Comparison of ENCODE assay signal across 10 mouse cellular contexts in the genomic region with DNA sequence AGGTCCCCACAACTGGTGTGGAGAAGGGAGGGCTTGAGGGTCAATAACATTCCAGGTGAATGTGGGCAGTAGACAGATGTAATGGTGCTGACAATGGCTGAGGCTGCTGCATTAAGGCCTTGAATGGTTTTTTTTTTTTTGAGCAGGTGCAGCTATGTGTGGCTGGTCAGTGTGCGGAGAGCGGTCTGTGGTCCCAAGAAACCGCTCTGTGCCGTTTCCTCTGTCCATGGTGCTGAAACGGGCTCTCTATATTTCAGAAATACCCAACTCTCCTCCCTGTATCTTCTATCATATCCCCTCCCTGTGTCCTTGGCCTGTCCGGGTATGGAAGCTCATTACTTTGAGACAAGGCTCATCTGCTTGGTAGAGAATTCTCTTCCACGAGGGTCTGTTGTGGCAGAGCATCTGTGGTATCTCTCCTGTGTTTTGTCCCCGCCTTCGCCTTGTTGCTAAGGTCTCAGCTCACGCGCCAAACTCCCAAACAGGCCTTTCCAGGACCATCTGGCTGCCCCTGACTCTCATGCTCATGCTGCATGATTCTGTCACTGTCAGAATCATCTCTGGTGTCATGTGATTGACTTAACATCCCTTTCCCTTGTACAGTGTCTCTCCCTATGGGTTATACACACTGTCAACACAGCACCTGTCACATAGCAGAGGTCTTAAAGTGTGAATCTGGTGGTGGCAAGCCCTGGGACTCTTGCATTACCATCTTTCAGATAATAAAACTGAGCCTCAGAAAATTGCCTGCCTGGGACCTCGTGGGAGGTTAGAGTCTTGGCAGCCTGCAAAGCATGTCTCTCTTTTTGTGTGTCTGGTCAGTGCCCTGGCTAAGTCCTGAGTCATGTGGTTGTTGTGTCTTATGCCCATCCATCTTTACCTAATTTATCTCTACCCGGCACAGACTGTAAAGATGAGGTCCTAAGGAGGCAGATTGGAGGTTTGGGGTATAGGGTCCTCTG.
DNase-seq lines count a peak whose midpoint lies in the region; ATAC-seq and TF ChIP-seq lines count a peak whose summit lies in the region.
"Had no signal": no experiment of that assay in that cellular context is flagged by ENCODE, and none has a peak within 500 bp of the region (broad histone marks: within the 10 kb centered on the region; RNA-seq: fewer than 3 reads in every experiment).

No protein-coding gene starts in this region.

- H3K4me1 ChIP-seq in forebrain, embryonic 10.5 days = peaks cover 6% of the 10 kb centered on the region; the same call in 1 of the 2 replicates
- H3K4me1 ChIP-seq in forebrain, embryonic 15.5 days = peaks cover 21% of the 10 kb centered on the region
- H3K4me1 ChIP-seq in midbrain, embryonic 11.5 days (ENCODE audit: control insufficient read depth, insufficient read depth, low read length) = no peaks in the 10 kb centered on the region
- H3K4me1 ChIP-seq in midbrain, embryonic 15.5 days = peaks cover 39% of the 10 kb centered on the region
- H3K4me1 ChIP-seq in forebrain, postnatal 0 days (ENCODE audit: insufficient read depth) = no peaks in the 10 kb centered on the region

- H3K4me3 ChIP-seq in forebrain, embryonic 10.5 days = no peak overlapping the region
- no peak overlapping the region for H3K4me3 ChIP-seq in forebrain, embryonic 15.5 days
- no peak overlapping the region for H3K4me3 ChIP-seq in midbrain, embryonic 11.5 days (ENCODE audit: low read depth, low read length)
- no peak overlapping the region for H3K4me3 ChIP-seq in midbrain, embryonic 15.5 days
- H3K4me3 ChIP-seq in forebrain, postnatal 0 days (ENCODE audit: low read depth, low read length) = no peak overlapping the region
- H3K4me3 ChIP-seq: erythroblast, embryonic 14.5 days had no signal

- H3K9ac ChIP-seq in forebrain, embryonic 15.5 days (replicated peaks) = no peak overlapping the region
- no peak overlapping the region for H3K9ac ChIP-seq in midbrain, embryonic 11.5 days (ENCODE audit: low read length)
- no peak overlapping the region for H3K9ac ChIP-seq in midbrain, embryonic 15.5 days
- no peak overlapping the region for H3K9ac ChIP-seq in forebrain, postnatal 0 days

- no peak for ATAC-seq in forebrain, embryonic 15.5 days (replicated peaks)
- no peak for ATAC-seq in midbrain, embryonic 11.5 days (ENCODE audit: low FRiP score)
- no peak for ATAC-seq in midbrain, embryonic 15.5 days (replicated peaks)
- ATAC-seq in forebrain, postnatal 0 days = peak; percentile 76
- ATAC-seq in erythroid progenitor cell, adult 5-6 weeks (replicated peaks; ENCODE audit: low FRiP score, poor library complexity, severe bottlenecking) = no peak
- no peak for ATAC-seq in cerebellum, adult (ENCODE audit: insufficient number of reproducible peaks, low FRiP score, low TSS enrichment)

- WGBS in forebrain, embryonic 10.5 days = 52% methylated on average over 13 of the region's 13 CpGs
- 42% methylated on average over 13 of the region's 13 CpGs for WGBS in forebrain, embryonic 15.5 days
- 52% methylated on average over 13 of the region's 13 CpGs for WGBS in midbrain, embryonic 11.5 days
- WGBS in midbrain, embryonic 15.5 days = 50% methylated on average over 13 of the region's 13 CpGs
- WGBS in forebrain, postnatal 0 days = 36% methylated on average over 13 of the region's 13 CpGs

- H3K36me3 ChIP-seq in forebrain, embryonic 10.5 days (replicated peaks) = no peaks in the 10 kb centered on the region
- H3K36me3 ChIP-seq in forebrain, embryonic 15.5 days = no peaks in the 10 kb centered on the region
- H3K36me3 ChIP-seq in midbrain, embryonic 11.5 days (ENCODE audit: control insufficient read depth, insufficient read depth, low read length) = no peaks in the 10 kb centered on the region
- H3K36me3 ChIP-seq in midbrain, embryonic 15.5 days (replicated peaks) = no peaks in the 10 kb centered on the region
- no peaks in the 10 kb centered on the region for H3K36me3 ChIP-seq in forebrain, postnatal 0 days (ENCODE audit: insufficient read depth)

- no peak overlapping the region for H3K27ac ChIP-seq in forebrain, embryonic 10.5 days
- no peak overlapping the region for H3K27ac ChIP-seq in forebrain, embryonic 15.5 days (replicated peaks)
- H3K27ac ChIP-seq in midbrain, embryonic 11.5 days (ENCODE audit: low read depth, low read length) = no peak overlapping the region
- H3K27ac ChIP-seq in midbrain, embryonic 15.5 days = no peak overlapping the region
- H3K27ac ChIP-seq in forebrain, postnatal 0 days (ENCODE audit: low read depth, low read length) = no peak overlapping the region
- H3K27ac ChIP-seq: macrophage had no signal

- H3K4me2 ChIP-seq in forebrain, embryonic 15.5 days (replicated peaks) = no peak overlapping the region
- no peak overlapping the region for H3K4me2 ChIP-seq in midbrain, embryonic 11.5 days
- no peak overlapping the region for H3K4me2 ChIP-seq in midbrain, embryonic 15.5 days
- no peak overlapping the region for H3K4me2 ChIP-seq in forebrain, postnatal 0 days (ENCODE audit: low read depth)

- H3K27me3 ChIP-seq in forebrain, embryonic 10.5 days (ENCODE audit: poor library complexity, severe bottlenecking) = no peaks in the 10 kb centered on the region
- H3K27me3 ChIP-seq in forebrain, embryonic 15.5 days = no peaks in the 10 kb centered on the region
- H3K27me3 ChIP-seq in midbrain, embryonic 11.5 days (ENCODE audit: control insufficient read depth, insufficient read depth, low read length) = no peaks in the 10 kb centered on the region
- H3K27me3 ChIP-seq in midbrain, embryonic 15.5 days (replicated peaks) = no peaks in the 10 kb centered on the region
- H3K27me3 ChIP-seq in forebrain, postnatal 0 days (ENCODE audit: insufficient read depth, low read length) = no peaks in the 10 kb centered on the region

- no peaks in the 10 kb centered on the region for H3K9me3 ChIP-seq in forebrain, embryonic 10.5 days
- no peaks in the 10 kb centered on the region for H3K9me3 ChIP-seq in forebrain, embryonic 15.5 days
- H3K9me3 ChIP-seq in midbrain, embryonic 11.5 days (ENCODE audit: control insufficient read depth, low read length) = no peaks in the 10 kb centered on the region
- H3K9me3 ChIP-seq in midbrain, embryonic 15.5 days = no peaks in the 10 kb centered on the region
- H3K9me3 ChIP-seq in forebrain, postnatal 0 days (ENCODE audit: low read length) = no peaks in the 10 kb centered on the region

- no peak for TF ChIP-seq CTCF in forebrain, postnatal 0 days (IDR thresholded peaks at IDR 0.05; ENCODE audit: low read depth)

- DNase-seq in forebrain, embryonic 10.5 days (ENCODE audit: extremely low spot score, low spot score) = peak; percentile 51
- DNase-seq in midbrain, embryonic 11.5 days (ENCODE audit: low spot score, missing footprints) = peak; percentile 89
- DNase-seq in forebrain, postnatal 0 days = peak; percentile 25
- peak; percentile 63 for DNase-seq in neural tube, embryonic 10.5 days (ENCODE audit: extremely low spot score, low spot score)

Comparison
In these comparisons a context has a peak if more than half of its experiments do, and no peak if none do; other contexts are left out.
1. DNase-seq: peak in every context shown above with its lines; median percentile 89 in midbrain, embryonic 11.5 days; 63 in neural tube, embryonic 10.5 days; 51 in forebrain, embryonic 10.5 days; 25 in forebrain, postnatal 0 days.